Mouse (Mus musculus) C2C12 (cell line): ENCODE measurements around the gene Ltbp4. TPM values are rescaled to one million over a fixed set of nuclear protein-coding genes. Genes with fewer than 3 reads are reported as not detected.

Source experiments
- H3K27me3 ChIP-seq: one replicate; pipeline ENCODE4 v1.6.1; 2011; ENCODE audit not compliant: control insufficient read depth, insufficient read depth, insufficient read length
- H3K36me3 ChIP-seq: one replicate; pipeline ENCODE4 v1.6.1; 2011; ENCODE audit not compliant: control insufficient read depth, insufficient read depth
- H3K4me3 ChIP-seq: one replicate; pipeline ENCODE4 v1.5.1; 2011; ENCODE audit warnings: mild to moderate bottlenecking, control low read depth; ENCODE audit not compliant: poor library complexity, insufficient read depth, severe bottlenecking
- H3K79me2 ChIP-seq: one replicate; pipeline ENCODE4 v1.6.1; 2011; ENCODE audit not compliant: control insufficient read depth, insufficient read depth
- H3K79me3 ChIP-seq: one replicate; pipeline ENCODE4 v1.6.1; 2011; ENCODE audit warnings: low read depth, control low read depth
- H3ac ChIP-seq: one replicate; pipeline ENCODE3; 2011; ENCODE audit warnings: low read depth; ENCODE audit not compliant: control insufficient read depth, insufficient read length
- CEBPB ChIP-seq: IDR thresholded peaks from one replicate; pipeline ENCODE4 v1.6.1; 2011; ENCODE audit warnings: low read depth, mild to moderate bottlenecking, control low read depth, moderate library complexity
- CTCF ChIP-seq: IDR thresholded peaks from one replicate; pipeline ENCODE4 v1.5.1; 2011; ENCODE audit not compliant: control insufficient read depth, insufficient read depth, insufficient read length
- FOSL1 ChIP-seq: IDR thresholded peaks from one replicate; pipeline ENCODE4 v1.8.0; 2011; ENCODE audit warnings: mild to moderate bottlenecking, low read length; ENCODE audit not compliant: poor library complexity, insufficient read depth, severe bottlenecking
- MAX ChIP-seq: IDR thresholded peaks from one replicate; pipeline ENCODE4 v1.6.1; 2011; ENCODE audit warnings: mild to moderate bottlenecking, control low read depth
- MYOD1 ChIP-seq: IDR thresholded peaks from one replicate; pipeline ENCODE4 v1.6.1; 2011; ENCODE audit warnings: low read depth; ENCODE audit not compliant: control insufficient read depth, insufficient read length
- MYOG ChIP-seq: IDR thresholded peaks from one replicate; pipeline ENCODE4 v1.6.1; 2011; ENCODE audit not compliant: control insufficient read depth, insufficient read length; ENCODE audit errors: extremely low read depth
- USF1 ChIP-seq: IDR thresholded peaks from one replicate; pipeline ENCODE4 v1.6.1; 2011; ENCODE audit warnings: low read depth, mild to moderate bottlenecking, control low read depth, moderate library complexity
- polyA plus RNA-seq: library from polyadenylated mRNA; unstranded; fragments of >200 nt; fragmentation: generic; extraction: Trizol; gene quantifications from one replicate; pipeline ENCODE4 v1.2.1, GENCODE M21; 2012; ENCODE audit warnings: missing spikeins

Ltbp4 gene
- polyA plus RNA-seq, 1 experiment: 22.9 TPM

DNA sequence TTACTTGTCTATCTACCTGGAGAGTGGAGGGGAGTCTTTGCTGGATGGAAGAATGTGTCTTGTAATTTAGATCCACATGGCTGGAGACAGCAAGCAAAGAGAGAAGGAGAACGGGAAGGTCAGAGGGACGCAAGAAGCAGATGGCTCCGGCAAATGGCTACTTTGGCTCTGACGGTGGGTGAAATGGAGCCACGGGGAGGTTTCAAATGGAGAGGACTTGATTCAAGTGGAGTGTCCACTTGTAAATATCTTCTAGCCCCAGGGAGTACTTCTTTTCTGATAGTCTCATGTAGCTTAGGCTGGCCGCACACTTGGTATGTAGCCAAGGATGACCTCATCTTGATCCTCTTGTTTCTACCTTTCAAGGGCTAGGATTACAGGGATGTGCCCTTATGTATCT, 38.7 kb downstream of the Ltbp4 start:
- Histone ChIP-seq H3K27me3 (no peaks in the 10 kb centered on the region), H3ac (no peak overlapping the region), H3K79me2 (no peaks in the 10 kb centered on the region), H3K36me3 (no peaks in the 10 kb centered on the region), H3K4me3 (no peak overlapping the region), H3K79me3 (no peaks in the 10 kb centered on the region)
- TF ChIP-seq USF1 (no peak), MYOD1 (no peak), CEBPB (no peak)

DNA sequence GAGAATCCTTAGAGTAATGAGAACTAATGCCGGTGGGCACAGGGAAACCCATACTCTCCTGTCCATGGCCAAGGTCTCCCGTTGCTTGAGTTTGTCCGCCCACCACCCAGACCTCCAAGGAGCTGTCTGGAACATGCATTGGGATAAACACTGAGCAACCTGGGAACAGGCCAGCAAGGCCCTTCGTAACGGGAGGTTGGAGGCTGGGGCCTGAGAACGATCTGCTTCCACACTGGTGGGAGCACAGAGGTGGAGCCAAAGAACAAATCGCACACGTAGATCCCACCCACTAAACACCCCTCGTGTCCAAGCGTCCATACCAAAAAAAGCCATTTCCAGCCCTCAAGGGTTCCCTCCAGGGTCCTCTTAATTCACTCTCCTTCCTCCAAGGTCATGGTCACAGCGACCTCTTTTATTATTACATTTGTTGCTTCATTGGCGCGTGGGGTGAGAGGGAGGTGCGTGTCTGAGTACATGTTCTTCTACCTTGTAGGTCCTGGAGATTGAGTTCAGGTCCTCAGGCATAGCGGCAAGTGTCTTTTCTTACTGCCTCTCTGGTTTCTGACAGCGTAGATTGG, 39.4 kb downstream of the Ltbp4 start:
- H3K4me3 ChIP-seq: no peak overlapping the region
- no peaks in the 10 kb centered on the region for H3K79me2 ChIP-seq
- no peaks in the 10 kb centered on the region for H3K79me3 ChIP-seq
- H3K27me3 ChIP-seq: no peaks in the 10 kb centered on the region
- no peaks in the 10 kb centered on the region for H3K36me3 ChIP-seq
- no peak overlapping the region for H3ac ChIP-seq
- TF ChIP-seq CEBPB: no peak

DNA sequence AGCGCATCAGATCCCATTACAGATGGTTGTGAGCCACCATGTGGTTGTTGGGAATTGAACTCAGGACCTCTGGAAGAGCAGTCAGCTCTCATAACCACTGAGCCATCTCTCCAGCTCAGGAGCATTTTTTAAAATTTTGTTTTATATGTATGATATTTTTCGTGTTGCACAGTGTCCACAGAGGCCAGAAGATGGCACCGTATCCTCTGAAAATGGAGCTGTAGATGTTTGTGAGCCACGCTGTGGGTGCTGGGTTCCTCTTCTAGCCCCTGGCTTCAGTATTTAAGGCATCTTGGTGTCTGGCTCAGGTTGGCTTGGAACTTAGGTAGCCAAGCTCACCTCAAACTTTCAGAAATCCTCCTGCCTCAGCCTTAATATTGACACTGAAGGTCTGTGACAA, 41.0 kb downstream of the Ltbp4 start:
- no peak overlapping the region for H3K4me3 ChIP-seq
- H3K79me3 ChIP-seq: no peaks in the 10 kb centered on the region
- TF ChIP-seq MYOD1: no peak
- TF ChIP-seq MAX: no peak
- no peak for TF ChIP-seq CEBPB
- no peak for TF ChIP-seq MYOG
- no peak for TF ChIP-seq USF1

DNA sequence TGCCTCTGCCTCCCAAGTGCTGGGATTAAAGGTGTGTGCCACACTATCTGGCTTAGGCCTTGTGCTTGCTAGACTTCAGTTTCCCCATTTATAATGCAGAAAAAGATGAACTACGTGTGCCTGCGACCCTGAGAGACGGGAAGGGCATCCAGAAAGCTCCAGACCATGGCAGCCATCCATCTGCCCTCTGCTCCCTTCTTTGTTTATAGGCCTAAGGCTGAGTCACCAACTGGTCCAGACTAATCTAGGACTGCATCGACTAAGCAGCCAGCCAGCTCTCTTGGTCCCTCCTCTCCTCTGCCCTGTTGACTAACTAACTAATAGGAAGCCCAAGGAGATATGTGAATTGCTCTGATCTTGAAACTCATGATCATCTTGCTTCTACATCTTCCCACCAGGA, 41.5 kb downstream of the Ltbp4 start:
- H3K36me3 ChIP-seq: no peaks in the 10 kb centered on the region
- H3K4me3 ChIP-seq: no peak overlapping the region
- no peaks in the 10 kb centered on the region for H3K79me2 ChIP-seq
- no peaks in the 10 kb centered on the region for H3K79me3 ChIP-seq
- TF ChIP-seq MYOD1: no peak
- no peak for TF ChIP-seq MAX
- TF ChIP-seq CEBPB: no peak
- TF ChIP-seq CTCF: no peak
- TF ChIP-seq USF1: no peak
- no peak for TF ChIP-seq FOSL1
- no peak for TF ChIP-seq MYOG
- H3K27me3 ChIP-seq: no peaks in the 10 kb centered on the region
- no peak overlapping the region for H3ac ChIP-seq

More for the DNA sequence above, 41.0 kb downstream of the Ltbp4 start:
- Histone ChIP-seq H3K27me3 (no peaks in the 10 kb centered on the region), H3ac (no peak overlapping the region), H3K36me3 (no peaks in the 10 kb centered on the region), H3K79me2 (no peaks in the 10 kb centered on the region)

DNA sequence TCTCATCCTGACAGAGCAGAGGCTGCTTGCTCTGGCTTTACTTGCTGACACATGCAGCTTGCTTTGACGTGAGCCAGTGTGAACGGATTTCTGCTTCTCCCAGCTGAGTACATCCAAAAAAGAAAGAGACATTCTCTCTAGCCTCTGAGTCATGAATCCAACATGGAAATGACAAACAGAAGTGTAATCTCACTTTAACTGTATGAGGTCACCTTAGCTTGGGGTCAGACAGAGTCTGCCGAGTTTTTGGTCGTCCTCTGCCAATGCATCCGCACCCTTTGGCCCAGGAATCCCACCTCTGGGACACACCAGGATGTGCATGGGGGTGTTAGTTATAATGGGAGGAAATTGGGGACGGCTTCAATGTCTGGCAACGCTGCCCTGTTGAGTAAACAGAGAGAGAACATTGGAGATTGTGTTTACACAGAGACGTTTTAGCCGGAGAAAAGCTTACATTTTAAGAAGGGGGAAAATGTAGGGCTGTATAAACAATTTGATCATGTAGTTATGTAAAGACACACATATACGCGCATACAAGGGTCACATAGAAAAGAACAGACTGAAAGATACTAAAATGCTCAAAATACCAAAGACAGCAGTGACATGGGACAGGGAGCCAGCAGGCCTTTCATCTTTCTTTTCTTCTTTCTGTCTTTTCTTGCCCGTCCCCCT, 45.6 kb downstream of the Ltbp4 start:
- no peaks in the 10 kb centered on the region for H3K36me3 ChIP-seq
- no peaks in the 10 kb centered on the region for H3K79me2 ChIP-seq
- TF ChIP-seq MAX (no peak), MYOG (no peak), CTCF (no peak), FOSL1 (no peak), MYOD1 (no peak), CEBPB (no peak), USF1 (no peak)
- no peaks in the 10 kb centered on the region for H3K27me3 ChIP-seq
- H3K79me3 ChIP-seq: no peaks in the 10 kb centered on the region
- no peak overlapping the region for H3ac ChIP-seq
- H3K4me3 ChIP-seq: no peak overlapping the region

DNA sequence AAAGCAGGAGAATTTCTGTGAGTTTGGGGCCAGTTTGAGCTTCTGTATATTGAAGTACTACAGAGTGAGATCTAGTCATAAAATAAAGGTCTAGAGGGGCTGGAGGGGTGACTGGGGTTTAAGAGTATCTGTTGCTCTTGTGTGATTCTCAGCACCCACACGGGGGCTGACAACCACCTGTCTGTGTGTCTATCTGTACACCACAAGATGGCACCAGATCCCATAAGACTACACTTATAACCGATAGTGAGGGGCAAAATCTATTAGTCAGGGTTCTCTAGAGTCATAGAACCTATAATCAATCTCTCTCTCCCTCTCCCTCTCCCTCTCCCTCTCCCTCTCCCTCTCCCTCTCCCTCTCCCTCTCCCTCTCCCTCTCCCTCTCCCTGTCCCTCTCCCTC, 46.9 kb downstream of the Ltbp4 start:
- Histone ChIP-seq H3K27me3 (no peaks in the 10 kb centered on the region), H3K79me3 (no peaks in the 10 kb centered on the region), H3K79me2 (no peaks in the 10 kb centered on the region), H3K36me3 (no peaks in the 10 kb centered on the region), H3K4me3 (no peak overlapping the region), H3ac (no peak overlapping the region)
- TF ChIP-seq CTCF: no peak
- TF ChIP-seq USF1: no peak
- no peak for TF ChIP-seq MAX
- no peak for TF ChIP-seq CEBPB
- TF ChIP-seq MYOD1: no peak
- TF ChIP-seq MYOG: no peak
- no peak for TF ChIP-seq FOSL1
